Mouse (Mus musculus): ENCODE data around the gene Phf1. TPM values are rescaled to one million over a fixed set of nuclear protein-coding genes. Genes with fewer than 3 reads are reported as not detected.

The Phf1 gene
- polyA plus RNA-seq, 1 experiment from 2014 or later, result 5.5 TPM

DNA sequence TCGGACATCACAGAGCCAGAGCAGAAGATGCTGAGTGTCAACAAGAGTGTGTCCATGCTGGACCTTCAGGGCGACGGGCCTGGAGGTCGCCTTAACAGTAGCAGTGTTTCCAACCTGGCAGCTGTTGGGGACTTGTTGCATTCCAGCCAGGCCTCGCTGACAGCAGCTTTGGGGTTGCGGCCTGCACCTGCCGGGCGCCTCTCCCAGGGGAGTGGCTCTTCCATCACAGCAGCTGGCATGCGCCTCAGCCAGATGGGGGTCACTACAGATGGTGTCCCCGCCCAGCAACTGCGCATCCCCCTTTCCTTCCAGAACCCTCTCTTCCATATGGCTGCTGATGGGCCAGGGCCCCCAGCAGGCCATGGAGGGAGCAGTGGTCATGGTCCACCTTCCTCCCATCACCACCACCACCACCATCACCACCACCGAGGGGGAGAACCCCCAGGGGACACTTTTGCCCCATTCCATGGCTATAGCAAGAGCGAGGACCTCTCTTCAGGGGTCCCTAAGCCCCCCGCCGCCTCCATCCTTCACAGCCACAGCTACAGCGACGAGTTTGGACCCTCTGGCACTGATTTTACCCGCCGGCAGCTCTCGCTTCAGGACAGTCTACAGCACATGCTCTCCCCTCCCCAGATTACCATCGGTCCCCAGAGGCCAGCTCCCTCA, 28.9 kb downstream of the Phf1 start:
- no peaks in the 10 kb centered on the region for H3K4me1 ChIP-seq (replicated peaks; ENCODE audit: control insufficient read depth, insufficient read depth, low read length)
- no peak overlapping the region for H3K4me2 ChIP-seq (replicated peaks; ENCODE audit: low read depth, low read length)
- no peak overlapping the region for H3K4me3 ChIP-seq (ENCODE audit: low read depth, low read length)
- peaks cover 21% of the 10 kb centered on the region for H3K36me3 ChIP-seq (ENCODE audit: control insufficient read depth, insufficient read depth, low read length)
- 87% methylated on average over 21 of the region's 21 CpGs for WGBS
- H3K9ac ChIP-seq (ENCODE audit: low read depth, low read length), result no peak overlapping the region
- no peaks in the 10 kb centered on the region for H3K9me3 ChIP-seq (ENCODE audit: control insufficient read depth, low read length)
- DNase-seq (ENCODE audit: low spot score), result no peak
- no peaks in the 10 kb centered on the region for H3K27me3 ChIP-seq (ENCODE audit: control insufficient read depth, insufficient read depth, low read length)
- H3K27ac ChIP-seq (ENCODE audit: low read depth, low read length), result no peak overlapping the region
- no peak for ATAC-seq (ENCODE audit: low FRiP score)

DNA sequence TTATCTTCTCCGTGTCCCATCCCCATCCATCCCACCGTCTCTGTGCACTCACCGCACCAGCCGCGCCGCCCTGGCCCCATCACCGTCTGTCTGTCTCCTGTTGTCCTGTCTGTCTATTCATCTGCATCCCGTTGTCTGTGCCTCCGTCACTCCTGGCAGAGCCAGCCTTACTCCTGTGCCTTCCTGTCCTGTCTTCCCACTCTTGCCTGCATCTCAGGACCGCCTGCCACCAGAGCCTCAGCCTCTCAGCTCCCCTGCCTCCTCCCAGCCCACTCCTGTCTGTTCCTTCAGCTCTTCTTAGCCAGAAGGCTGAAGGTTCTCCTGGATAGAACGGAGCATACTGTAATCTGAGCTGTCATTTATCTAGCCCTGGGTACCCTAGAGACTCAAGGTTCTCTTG, 34.1 kb downstream of the Phf1 start:
- Histone ChIP-seq H3K27ac (ENCODE audit: low read depth, low read length) (no peak overlapping the region), H3K36me3 (ENCODE audit: control insufficient read depth, insufficient read depth, low read length) (peaks cover 4% of the 10 kb centered on the region; the same call in 1 of the 2 replicates), H3K9ac (ENCODE audit: low read depth, low read length) (no peak overlapping the region), H3K4me3 (ENCODE audit: low read depth, low read length) (no peak overlapping the region), H3K9me3 (ENCODE audit: control insufficient read depth, low read length) (no peaks in the 10 kb centered on the region), H3K27me3 (ENCODE audit: control insufficient read depth, insufficient read depth, low read length) (no peaks in the 10 kb centered on the region), H3K4me1 (replicated peaks; ENCODE audit: control insufficient read depth, insufficient read depth, low read length) (peaks cover 2% of the 10 kb centered on the region; the same call in 1 of the 2 replicates), H3K4me2 (replicated peaks; ENCODE audit: low read depth, low read length) (no peak overlapping the region)
- ATAC-seq (ENCODE audit: low FRiP score) (no peak), DNase-seq (ENCODE audit: low spot score) (no peak)
- WGBS, result 90% methylated on average over 11 of the region's 11 CpGs

GRCm38 (mm10) chr17:26967477-26967876, 34.6 kb downstream of the Phf1 start:
- WGBS, result 83% methylated on average over 6 of the region's 6 CpGs
- ATAC-seq (ENCODE audit: low FRiP score), result no peak
- no peak overlapping the region for H3K27ac ChIP-seq (ENCODE audit: low read depth, low read length)
- H3K9me3 ChIP-seq (ENCODE audit: control insufficient read depth, low read length), result no peaks in the 10 kb centered on the region
- no peaks in the 10 kb centered on the region for H3K27me3 ChIP-seq (ENCODE audit: control insufficient read depth, insufficient read depth, low read length)
- H3K4me3 ChIP-seq (ENCODE audit: low read depth, low read length), result no peak overlapping the region
- no peak overlapping the region for H3K4me2 ChIP-seq (replicated peaks; ENCODE audit: low read depth, low read length)
- H3K9ac ChIP-seq (ENCODE audit: low read depth, low read length), result no peak overlapping the region
- DNase-seq (ENCODE audit: low spot score), result no peak
- H3K4me1 ChIP-seq (replicated peaks; ENCODE audit: control insufficient read depth, insufficient read depth, low read length), result peaks cover 2% of the 10 kb centered on the region; the same call in 1 of the 2 replicates
- peaks cover 4% of the 10 kb centered on the region; the same call in 1 of the 2 replicates for H3K36me3 ChIP-seq (ENCODE audit: control insufficient read depth, insufficient read depth, low read length)

- ATAC-seq (ENCODE audit: low FRiP score) (no peak), DNase-seq (ENCODE audit: low spot score) (no peak)
- no peak overlapping the region for H3K4me3 ChIP-seq (ENCODE audit: low read depth, low read length)
- WGBS, result 73% methylated on average over 6 of the region's 6 CpGs
- H3K4me1 ChIP-seq (replicated peaks; ENCODE audit: control insufficient read depth, insufficient read depth, low read length), result peaks cover 2% of the 10 kb centered on the region; the same call in 1 of the 2 replicates
- H3K9me3 ChIP-seq (ENCODE audit: control insufficient read depth, low read length), result no peaks in the 10 kb centered on the region
- peaks cover 2% of the 10 kb centered on the region; the same call in 1 of the 2 replicates for H3K36me3 ChIP-seq (ENCODE audit: control insufficient read depth, insufficient read depth, low read length)
- no peak overlapping the region for H3K27ac ChIP-seq (ENCODE audit: low read depth, low read length)
- no peaks in the 10 kb centered on the region for H3K27me3 ChIP-seq (ENCODE audit: control insufficient read depth, insufficient read depth, low read length)
- no peak overlapping the region for H3K9ac ChIP-seq (ENCODE audit: low read depth, low read length)
- H3K4me2 ChIP-seq (replicated peaks; ENCODE audit: low read depth, low read length), result no peak overlapping the region
Observed at GRCm38 (mm10) chr17:26968200-26968611, 35.4 kb downstream of the Phf1 start.

- 87% methylated on average over 6 of the region's 6 CpGs for WGBS
- peaks cover 2% of the 10 kb centered on the region; the same call in 1 of the 2 replicates for H3K36me3 ChIP-seq (ENCODE audit: control insufficient read depth, insufficient read depth, low read length)
- ATAC-seq (ENCODE audit: low FRiP score), result no peak
Observed at GRCm38 (mm10) chr17:26969257-26969656, 36.4 kb downstream of the Phf1 start.

DNA sequence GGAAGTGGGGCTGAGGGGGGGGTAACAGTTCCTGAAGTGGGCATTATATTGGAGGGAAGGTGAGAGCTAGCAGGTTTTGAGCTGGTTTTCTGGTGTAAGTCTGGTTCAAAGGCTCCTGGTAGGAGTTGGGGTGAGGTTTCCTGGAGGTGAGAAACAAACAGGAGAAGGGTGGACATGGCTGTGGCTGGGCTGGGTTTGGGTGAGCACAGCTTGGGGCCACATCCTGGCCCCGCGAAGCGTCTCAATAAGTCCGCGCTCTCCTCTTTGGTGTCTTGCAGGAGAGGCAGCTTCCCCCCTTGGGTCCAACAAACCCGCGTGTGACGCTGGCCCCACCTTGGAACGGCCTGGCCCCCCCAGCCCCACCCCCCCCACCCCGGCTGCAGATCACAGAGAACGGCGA, 37.4 kb downstream of the Phf1 start:
- ATAC-seq (ENCODE audit: low FRiP score), result no peak
- 74% methylated on average over 12 of the region's 12 CpGs for WGBS

More at GRCm38 (mm10) chr17:26969257-26969656, 36.4 kb downstream of the Phf1 start:
- peaks cover 6% of the 10 kb centered on the region; the same call in 1 of the 2 replicates for H3K4me1 ChIP-seq (replicated peaks; ENCODE audit: control insufficient read depth, insufficient read depth, low read length)
- H3K4me2 ChIP-seq (replicated peaks; ENCODE audit: low read depth, low read length), result no peak overlapping the region
- no peak overlapping the region for H3K9ac ChIP-seq (ENCODE audit: low read depth, low read length)
- no peak overlapping the region for H3K4me3 ChIP-seq (ENCODE audit: low read depth, low read length)
- no peaks in the 10 kb centered on the region for H3K27me3 ChIP-seq (ENCODE audit: control insufficient read depth, insufficient read depth, low read length)
- no peak for DNase-seq (ENCODE audit: low spot score)
- no peak overlapping the region for H3K27ac ChIP-seq (ENCODE audit: low read depth, low read length)
- H3K9me3 ChIP-seq (ENCODE audit: control insufficient read depth, low read length), result no peaks in the 10 kb centered on the region

DNA sequence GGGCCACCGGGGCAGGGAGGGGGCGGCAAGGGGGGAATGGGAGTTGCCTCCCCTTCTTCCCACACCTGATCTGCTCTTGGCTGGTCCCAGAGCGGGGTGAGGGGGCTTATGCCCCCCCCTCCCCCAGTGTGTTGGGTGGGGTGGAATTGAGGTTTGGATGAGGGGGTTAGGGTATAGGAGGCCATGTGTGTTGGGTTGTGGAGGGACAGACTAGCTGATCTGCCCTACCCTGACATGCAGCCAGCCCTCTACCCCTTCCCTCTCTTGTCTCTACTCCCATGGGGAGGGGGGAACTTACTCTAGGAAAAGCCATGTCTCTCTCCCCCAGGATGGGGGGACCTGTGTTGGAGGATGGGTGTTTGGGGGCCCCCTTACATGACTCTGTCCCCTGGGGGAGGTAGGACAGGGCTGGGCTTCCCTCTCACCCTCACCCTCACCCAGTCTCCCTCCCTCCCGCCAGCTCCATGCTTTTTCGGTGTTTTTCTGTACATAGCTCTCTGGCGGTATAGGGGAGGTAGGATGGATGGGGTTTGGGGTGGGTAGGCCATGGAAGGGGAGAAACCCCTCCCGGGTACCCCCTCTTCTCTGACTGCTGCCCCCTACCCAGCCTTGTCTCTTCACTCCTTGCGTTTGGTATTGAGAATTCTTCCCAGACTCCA, 38.5 kb downstream of the Phf1 start:
- DNase-seq (ENCODE audit: low spot score) (no peak), ATAC-seq (ENCODE audit: low FRiP score) (no peak)
- 55% methylated on average over 8 of the region's 8 CpGs for WGBS
- Histone ChIP-seq H3K27me3 (ENCODE audit: control insufficient read depth, insufficient read depth, low read length) (no peaks in the 10 kb centered on the region), H3K4me2 (replicated peaks; ENCODE audit: low read depth, low read length) (no peak overlapping the region; the same call in 1 of the 2 replicates), H3K4me3 (ENCODE audit: low read depth, low read length) (no peak overlapping the region), H3K4me1 (replicated peaks; ENCODE audit: control insufficient read depth, insufficient read depth, low read length) (peaks cover 6% of the 10 kb centered on the region; the same call in 1 of the 2 replicates), H3K27ac (ENCODE audit: low read depth, low read length) (no peak overlapping the region), H3K9ac (ENCODE audit: low read depth, low read length) (peak overlapping the region; percentile 1; the same call in 1 of the 2 replicates), H3K36me3 (ENCODE audit: control insufficient read depth, insufficient read depth, low read length) (peaks cover 2% of the 10 kb centered on the region; the same call in 1 of the 2 replicates), H3K9me3 (ENCODE audit: control insufficient read depth, low read length) (no peaks in the 10 kb centered on the region)

More for the DNA sequence above, 37.4 kb downstream of the Phf1 start:
- Histone ChIP-seq H3K4me1 (replicated peaks; ENCODE audit: control insufficient read depth, insufficient read depth, low read length) (peaks cover 6% of the 10 kb centered on the region; the same call in 1 of the 2 replicates), H3K36me3 (ENCODE audit: control insufficient read depth, insufficient read depth, low read length) (peaks cover 2% of the 10 kb centered on the region; the same call in 1 of the 2 replicates), H3K9ac (ENCODE audit: low read depth, low read length) (no peak overlapping the region), H3K27me3 (ENCODE audit: control insufficient read depth, insufficient read depth, low read length) (no peaks in the 10 kb centered on the region), H3K4me2 (replicated peaks; ENCODE audit: low read depth, low read length) (no peak overlapping the region), H3K27ac (ENCODE audit: low read depth, low read length) (no peak overlapping the region), H3K4me3 (ENCODE audit: low read depth, low read length) (no peak overlapping the region), H3K9me3 (ENCODE audit: control insufficient read depth, low read length) (no peaks in the 10 kb centered on the region)
- DNase-seq (ENCODE audit: low spot score), result no peak

DNA sequence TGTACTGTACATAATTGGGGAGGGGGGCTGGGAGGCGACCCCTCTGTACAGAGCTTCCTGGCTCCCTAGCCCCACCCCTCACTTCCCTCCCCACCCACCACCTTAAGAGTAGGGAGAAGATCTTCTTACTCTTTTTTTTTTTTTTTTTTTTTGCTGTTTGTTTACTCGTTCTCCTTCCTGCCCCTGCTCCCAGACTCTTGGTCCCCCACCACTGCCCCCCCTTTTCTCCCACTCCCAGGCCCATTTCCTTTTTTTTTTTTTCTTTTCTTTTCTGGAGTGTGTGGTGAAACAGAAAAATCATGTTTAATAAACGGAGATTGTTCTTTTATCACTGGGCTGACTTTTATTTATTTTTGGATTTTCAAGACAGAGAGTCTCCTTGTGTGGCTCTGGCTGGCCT, 39.3 kb downstream of the Phf1 start:
- peak overlapping the region; percentile 70 for H3K9ac ChIP-seq (ENCODE audit: low read depth, low read length)
- H3K4me1 ChIP-seq (replicated peaks; ENCODE audit: control insufficient read depth, insufficient read depth, low read length), result peaks cover 6% of the 10 kb centered on the region; the same call in 1 of the 2 replicates
- no peak for ATAC-seq (ENCODE audit: low FRiP score)
- 12% methylated on average over 3 of the region's 3 CpGs for WGBS
- H3K27me3 ChIP-seq (ENCODE audit: control insufficient read depth, insufficient read depth, low read length), result no peaks in the 10 kb centered on the region
- 0 out of 2 replicates have a peak overlapping the region, but pooled peaks have one; percentile 56 for H3K27ac ChIP-seq (ENCODE audit: low read depth, low read length)
- no peak for DNase-seq (ENCODE audit: low spot score)
- peak overlapping the region; percentile 92 for H3K4me3 ChIP-seq (ENCODE audit: low read depth, low read length)
- no peaks in the 10 kb centered on the region for H3K9me3 ChIP-seq (ENCODE audit: control insufficient read depth, low read length)
- peaks cover 3% of the 10 kb centered on the region; the same call in 1 of the 2 replicates for H3K36me3 ChIP-seq (ENCODE audit: control insufficient read depth, insufficient read depth, low read length)
- H3K4me2 ChIP-seq (replicated peaks; ENCODE audit: low read depth, low read length), result peak overlapping the region; percentile 84
